Mouse (Mus musculus) right cerebral cortex, adult 18-20 months (tissue): ENCODE results near the gene Gm15319.
"Not testable (repeated sequence)": the region's sequence is repeated elsewhere in the genome, so short reads cannot be mapped to it uniquely, and the experiment has no call there.

ENCODE experiments used
- DNase-seq: peaks from one replicate; pipeline ENCODE4 v3.0.0; 2022; ENCODE audit warnings: mixed read lengths

The Gm15319 gene

DNA sequence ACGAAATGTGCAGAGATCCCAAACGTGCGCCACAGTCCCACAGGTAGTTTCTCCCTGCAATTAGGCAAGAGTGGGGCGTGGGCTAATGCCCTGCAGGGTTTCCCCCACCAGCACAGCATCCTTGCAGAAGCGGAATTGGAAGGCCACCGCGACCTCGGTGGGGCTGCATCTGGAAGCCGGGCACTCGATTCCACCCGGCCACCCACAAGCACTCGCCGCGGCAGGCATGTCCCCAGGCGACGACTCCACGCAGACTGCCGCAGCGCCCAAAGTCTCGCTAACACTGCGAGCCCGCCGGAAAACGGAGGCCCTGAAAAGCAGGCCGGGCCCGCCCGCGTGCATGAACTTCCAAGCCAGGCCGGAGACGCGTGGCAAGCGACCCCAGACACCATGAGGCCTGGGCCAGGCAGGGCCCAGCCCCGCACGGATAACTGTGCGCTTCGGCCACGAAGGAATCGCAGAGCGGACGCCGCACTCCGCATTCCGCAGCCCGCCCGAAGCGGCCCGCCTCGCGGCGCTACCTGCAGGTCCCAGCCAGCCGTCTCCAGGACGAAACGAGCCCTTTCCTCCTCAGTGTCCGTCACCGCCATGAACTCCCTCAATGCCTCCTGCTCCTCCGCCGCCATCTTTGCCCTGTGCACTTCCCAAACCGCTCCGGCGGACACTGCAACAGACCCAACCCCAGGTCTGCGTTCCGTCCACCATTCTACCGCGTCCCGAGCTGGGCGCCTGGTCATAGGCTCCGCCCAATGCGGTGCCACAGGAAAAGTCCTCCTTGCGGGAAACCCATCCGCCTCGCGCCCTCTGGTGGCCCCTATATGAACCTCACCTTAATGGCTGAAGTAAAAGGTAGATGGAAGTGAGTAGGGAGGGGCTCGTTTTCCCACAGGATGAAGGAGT lies 66.0 kb downstream of the Gm15319 start:
- peak; percentile 83 for DNase-seq

DNA sequence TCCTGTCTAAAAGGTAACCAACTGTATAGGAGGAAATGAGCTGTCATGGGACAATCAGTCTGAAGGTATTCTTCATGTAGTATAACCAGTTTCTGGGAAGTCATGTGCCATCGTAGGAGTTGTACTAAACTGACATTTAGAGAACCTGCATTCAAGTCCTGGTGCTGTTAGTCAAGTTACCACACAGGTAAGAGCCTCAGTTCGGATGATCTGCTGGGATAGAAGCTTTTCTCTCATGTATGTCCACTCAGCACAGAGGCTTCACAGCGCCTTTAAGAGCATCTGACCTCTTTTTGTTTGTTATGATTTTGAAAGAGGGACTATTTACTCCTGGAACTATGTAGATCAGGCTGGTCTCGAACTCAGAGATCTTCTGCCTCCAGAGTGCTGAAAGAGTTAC lies 67.1 kb downstream of the Gm15319 start:
- not testable (repeated sequence) for DNase-seq

DNA sequence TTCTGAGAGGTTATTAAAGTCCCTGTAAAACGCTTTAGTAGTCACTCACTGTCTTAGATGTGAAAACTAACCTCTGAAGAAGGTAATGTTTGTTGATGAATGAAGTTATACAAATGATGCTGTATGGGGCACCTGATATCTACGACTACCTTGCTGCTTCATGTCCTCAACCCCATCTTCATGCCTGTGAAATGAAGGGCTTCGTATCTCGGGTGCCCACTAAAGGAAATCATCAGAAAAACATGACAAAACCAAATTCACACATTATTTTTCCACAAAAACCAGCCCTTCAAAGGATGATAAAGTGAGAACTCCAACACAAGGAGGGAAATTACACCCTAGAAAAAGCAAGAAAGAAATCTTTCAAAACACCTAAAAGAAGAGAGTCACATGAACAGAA lies 68.2 kb downstream of the Gm15319 start:
- not testable (repeated sequence) for DNase-seq

DNA sequence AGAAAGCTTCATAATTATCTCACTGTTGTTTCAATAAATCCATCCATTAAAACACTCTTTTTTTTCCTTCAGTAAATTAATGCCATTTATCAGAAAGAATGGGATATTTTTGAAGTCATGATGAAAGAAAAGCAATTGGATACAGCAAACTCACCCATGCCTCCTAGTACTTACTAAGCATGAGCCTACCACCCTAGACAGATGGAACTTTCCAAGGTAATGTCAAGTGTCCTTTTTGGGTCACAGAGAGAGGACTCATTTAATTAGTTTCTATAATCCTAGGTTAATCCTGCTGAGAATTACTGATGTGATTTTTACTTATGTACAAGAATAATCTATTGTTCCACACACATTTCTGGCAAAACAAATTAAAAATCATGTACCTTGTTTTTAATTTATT lies 69.0 kb downstream of the Gm15319 start:
- not testable (repeated sequence) for DNase-seq

DNA sequence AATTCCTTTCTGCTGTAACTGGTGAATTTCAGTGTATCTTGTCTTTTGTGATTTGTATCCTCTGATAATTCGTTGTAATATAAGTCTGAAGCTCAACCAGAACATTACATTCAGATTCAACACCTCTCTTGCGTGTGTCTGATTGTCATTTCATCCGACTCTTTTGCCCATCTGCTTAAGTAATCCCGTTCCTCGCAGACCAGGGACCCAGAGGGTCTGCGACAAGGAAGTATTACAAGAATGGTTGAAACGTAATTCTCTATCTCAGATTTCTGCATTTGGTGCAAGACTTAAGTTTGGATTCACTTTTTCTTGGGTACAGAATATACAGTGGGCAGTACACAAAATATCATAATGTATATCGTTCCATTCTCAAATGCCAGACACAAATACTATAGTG lies 73.0 kb downstream of the Gm15319 start:
- DNase-seq: not testable (repeated sequence)

DNA sequence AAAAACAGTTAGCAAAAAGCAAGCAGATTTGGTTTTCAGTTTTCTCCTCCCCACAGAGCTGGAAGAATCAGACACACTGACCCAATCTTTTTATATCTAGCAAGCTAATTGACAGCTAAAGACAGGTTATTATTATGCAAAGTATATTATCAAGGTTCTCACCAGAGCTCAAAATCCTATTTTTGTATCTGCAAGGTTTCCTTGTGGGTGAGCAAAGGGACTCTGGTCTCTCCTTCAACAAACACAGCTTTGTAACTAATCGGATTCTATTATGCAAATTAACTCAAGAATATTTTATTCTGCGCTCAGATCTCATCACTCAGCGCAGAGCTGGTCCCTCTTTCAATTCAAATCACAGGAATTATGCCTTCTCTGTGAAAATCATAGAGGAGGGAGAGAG lies 74.1 kb downstream of the Gm15319 start:
- not testable (repeated sequence) for DNase-seq

DNA sequence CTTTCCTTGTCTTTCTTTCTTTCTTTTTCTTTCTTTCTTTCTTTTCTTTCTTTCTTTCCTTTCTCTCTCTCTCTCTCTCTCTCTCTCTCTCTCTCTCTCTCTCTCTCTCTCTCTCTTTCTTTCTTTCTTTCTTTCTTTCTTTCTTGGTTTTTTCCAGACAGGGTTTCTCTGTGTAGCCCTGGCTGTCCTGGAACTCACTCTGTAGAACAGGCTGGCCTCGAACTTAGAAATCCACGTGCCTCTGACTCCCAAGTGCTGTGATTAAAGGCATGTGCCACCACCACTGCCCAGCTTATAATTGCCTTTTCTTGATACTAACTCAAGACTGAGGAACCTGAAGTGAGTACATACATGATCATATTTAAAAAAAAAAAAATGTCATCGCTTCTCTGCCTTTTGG lies 75.3 kb downstream of the Gm15319 start:
- DNase-seq: not testable (repeated sequence)
